16 mouse cellular contexts compared by ENCODE assay signal in the genomic region with DNA sequence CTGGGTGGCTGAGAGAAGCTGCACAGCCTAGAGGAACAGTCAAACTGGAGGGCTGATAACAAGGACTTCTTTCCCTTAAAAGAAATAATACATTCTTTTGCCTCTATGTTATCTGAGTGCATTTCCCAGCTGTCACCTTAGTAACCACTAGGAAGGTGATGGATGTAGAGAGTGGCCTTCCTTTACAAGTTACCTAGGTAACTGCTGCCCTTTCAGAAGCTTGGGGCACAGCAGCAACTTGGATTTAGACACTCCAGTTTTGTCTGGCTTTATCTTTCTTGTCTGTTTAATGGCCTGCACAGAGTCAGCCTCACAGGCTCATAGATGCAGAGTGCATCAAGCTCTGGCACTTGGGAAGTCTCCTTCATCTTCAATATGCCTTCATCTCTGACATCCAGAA.
DNase-seq lines count a peak whose midpoint lies in the region; ATAC-seq lines count a peak whose summit lies in the region.
"Had no signal": no experiment of that assay in that cellular context is flagged by ENCODE, and none has a peak within 500 bp of the region (broad histone marks: within the 10 kb centered on the region; RNA-seq: fewer than 3 reads in every experiment).

No protein-coding gene starts in this region.

- no peak overlapping the region for H3K4me2 ChIP-seq in neural tube, embryonic 11.5 days (ENCODE audit: low read depth)
- no peak overlapping the region for H3K4me2 ChIP-seq in neural tube, embryonic 15.5 days
- no peak overlapping the region for H3K4me2 ChIP-seq in hindbrain, embryonic 16.5 days (ENCODE audit: low read length)
- H3K4me2 ChIP-seq: forebrain, embryonic 12.5 days; liver, embryonic 15.5 days had no signal

- H3K27me3 ChIP-seq in neural tube, embryonic 11.5 days (ENCODE audit: control insufficient read depth, insufficient read depth, low read length): no peaks in the 10 kb centered on the region
- H3K27me3 ChIP-seq in neural tube, embryonic 15.5 days (replicated peaks): no peaks in the 10 kb centered on the region
- H3K27me3 ChIP-seq in hindbrain, embryonic 16.5 days (replicated peaks; ENCODE audit: control insufficient read depth, insufficient read depth, low read length): no peaks in the 10 kb centered on the region
- H3K27me3 ChIP-seq: forebrain, embryonic 12.5 days; liver, embryonic 15.5 days had no signal

- H3K36me3 ChIP-seq in neural tube, embryonic 11.5 days (ENCODE audit: control insufficient read depth, insufficient read depth, low read length): no peaks in the 10 kb centered on the region
- H3K36me3 ChIP-seq in neural tube, embryonic 15.5 days: no peaks in the 10 kb centered on the region
- H3K36me3 ChIP-seq in hindbrain, embryonic 16.5 days (ENCODE audit: control insufficient read depth, insufficient read depth, low read length): no peaks in the 10 kb centered on the region
- H3K36me3 ChIP-seq: forebrain, embryonic 12.5 days; liver, embryonic 15.5 days had no signal

- no peak overlapping the region for H3K4me3 ChIP-seq in neural tube, embryonic 11.5 days (ENCODE audit: low read depth, low read length)
- no peak overlapping the region for H3K4me3 ChIP-seq in neural tube, embryonic 15.5 days (replicated peaks)
- no peak overlapping the region for H3K4me3 ChIP-seq in hindbrain, embryonic 16.5 days (ENCODE audit: low read length)
- H3K4me3 ChIP-seq: forebrain, embryonic 12.5 days; liver, embryonic 15.5 days had no signal

- DNase-seq in adrenal gland, postnatal 14 days: peak; percentile 22
- DNase-seq in adrenal gland, postnatal 4 days (ENCODE audit: low spot score in 2 of 2): no peak
- no peak for DNase-seq in neural tube, embryonic 11.5 days (ENCODE audit: low spot score)
- DNase-seq in lung, postnatal 10 days: no peak
- DNase-seq in urinary bladder, postnatal 4 days (ENCODE audit: low spot score in 2 of 2): no peak
- DNase-seq: cerebellum, adult 18-20 months; cerebellum, postnatal 25 days; gastrocnemius, postnatal 25 days; kidney, adult 11 months; right cerebral cortex, postnatal 14 days; spleen, adult 18-20 months; thymus, postnatal 4 days had no signal

- 0 out of 2 replicates have a peak, but pooled peaks cover 3% of the 10 kb centered on the region for H3K4me1 ChIP-seq in neural tube, embryonic 11.5 days (ENCODE audit: control insufficient read depth, insufficient read depth, low read length)
- no peaks in the 10 kb centered on the region for H3K4me1 ChIP-seq in neural tube, embryonic 15.5 days
- H3K4me1 ChIP-seq in hindbrain, embryonic 16.5 days (ENCODE audit: control insufficient read depth, insufficient read depth, low read depth, low read length): no peaks in the 10 kb centered on the region
- H3K4me1 ChIP-seq: liver, embryonic 15.5 days had no signal

- ATAC-seq in neural tube, embryonic 11.5 days (ENCODE audit: insufficient read depth, low FRiP score, low TSS enrichment): peak; percentile 31; the same call in 1 of the 2 replicates
- no peak for ATAC-seq in neural tube, embryonic 15.5 days (ENCODE audit: low FRiP score)
- 0 out of 2 replicates have a peak, but pooled peaks have one; percentile 34 for ATAC-seq in hindbrain, embryonic 16.5 days

- no peak overlapping the region for H3K27ac ChIP-seq in neural tube, embryonic 11.5 days (ENCODE audit: low read depth, low read length)
- H3K27ac ChIP-seq in neural tube, embryonic 15.5 days (replicated peaks): no peak overlapping the region
- no peak overlapping the region for H3K27ac ChIP-seq in hindbrain, embryonic 16.5 days (ENCODE audit: low read depth, low read length)
- H3K27ac ChIP-seq: forebrain, embryonic 12.5 days; liver, embryonic 15.5 days had no signal

- H3K9ac ChIP-seq in neural tube, embryonic 11.5 days (ENCODE audit: low read length): no peak overlapping the region
- no peak overlapping the region for H3K9ac ChIP-seq in neural tube, embryonic 15.5 days (replicated peaks)
- H3K9ac ChIP-seq in hindbrain, embryonic 16.5 days (ENCODE audit: low read depth, low read length): no peak overlapping the region
- H3K9ac ChIP-seq: forebrain, embryonic 12.5 days; liver, embryonic 15.5 days had no signal

- no peaks in the 10 kb centered on the region for H3K9me3 ChIP-seq in neural tube, embryonic 11.5 days (ENCODE audit: control insufficient read depth, low read length)
- no peaks in the 10 kb centered on the region for H3K9me3 ChIP-seq in neural tube, embryonic 15.5 days (replicated peaks)
- no peaks in the 10 kb centered on the region for H3K9me3 ChIP-seq in hindbrain, embryonic 16.5 days (ENCODE audit: control insufficient read depth, low read length)
- H3K9me3 ChIP-seq: forebrain, embryonic 12.5 days; liver, embryonic 15.5 days had no signal
